Mouse (Mus musculus): ENCODE measurements around the gene Tmem98.

Tmem98 gene

GRCm38 (mm10) chr11:80854908-80855307 is 44.9 kb downstream of the Tmem98 start:
- no peak for DNase-seq (ENCODE audit: low spot score)

- no peak for DNase-seq (ENCODE audit: low spot score)
Observed at GRCm38 (mm10) chr11:80856827-80857226, 46.9 kb downstream of the Tmem98 start.

- DNase-seq (ENCODE audit: low spot score): no peak
Observed at GRCm38 (mm10) chr11:80858065-80858464, 48.1 kb downstream of the Tmem98 start, which contains the start of gene Spaca3. Gene Spaca3 (plus strand): TSS chr11:80858365.

GRCm38 (mm10) chr11:80862941-80863340 is 53.0 kb downstream of the Tmem98 start:
- DNase-seq (ENCODE audit: low spot score): no peak

GRCm38 (mm10) chr11:80868039-80868438 is 58.1 kb downstream of the Tmem98 start:
- DNase-seq (ENCODE audit: low spot score): no peak

Data from ovary, adult 18-20 months (tissue).